Mouse (Mus musculus) limb, embryonic 15.5 days (tissue): ENCODE measurements around the gene Lgals3bp. TPM values are rescaled to one million over a fixed set of nuclear protein-coding genes. Genes with fewer than 3 reads are reported as not detected.
A peak's percentile ranks its signal among the peaks of the same experiment; 100 is the strongest.

Source experiments
- ATAC-seq: fragments of 200-750 bp; cut with Nextera tagmentation; 2 replicates; pipeline ENCODE4 v1.8.0; 2017; ENCODE audit warnings: low read depth, moderate TSS enrichment; ENCODE audit not compliant: insufficient number of reproducible peaks, low FRiP score, low TSS enrichment
- H3K27ac ChIP-seq: fragments of 300-500 bp; sonication (generic); 2 replicates; pipeline ENCODE4 v1.5.1; 2015; ENCODE audit warnings: moderate library complexity, mild to moderate bottlenecking, inconsistent platforms
- H3K27me3 ChIP-seq: fragments of 300-500 bp; sonication (generic); 2 replicates; pipeline ENCODE4 v1.6.1; 2015; ENCODE audit warnings: inconsistent platforms
- H3K36me3 ChIP-seq: fragments of 300-500 bp; sonication (generic); 2 replicates; pipeline ENCODE4 v1.6.1; 2015; ENCODE audit warnings: inconsistent platforms
- H3K4me1 ChIP-seq: fragments of 300-500 bp; sonication (generic); 2 replicates; pipeline ENCODE4 v1.6.1; 2015; ENCODE audit warnings: inconsistent platforms
- H3K4me2 ChIP-seq: fragments of 300-500 bp; sonication (generic); 2 replicates; pipeline ENCODE4 v1.6.1; 2015; ENCODE audit warnings: mild to moderate bottlenecking, inconsistent platforms
- H3K4me3 ChIP-seq: fragments of 300-500 bp; sonication (generic); 2 replicates; pipeline ENCODE4 v1.5.1; 2015; ENCODE audit warnings: mild to moderate bottlenecking, inconsistent platforms
- H3K9ac ChIP-seq: fragments of 300-500 bp; sonication (generic); 2 replicates; pipeline ENCODE4 v1.6.1; 2015; ENCODE audit warnings: inconsistent platforms
- H3K9me3 ChIP-seq: fragments of 300-500 bp; sonication (generic); 2 replicates; pipeline ENCODE4 v1.6.1; 2016; ENCODE audit warnings: inconsistent platforms
- WGBS: fragments of 180-500 bp; shearing (Covaris S2); methylation state at CpG from one replicate; pipeline ENCODE4 v1.1.7; 2015; 5-methylcytosine and 5-hydroxymethylcytosine counted together
- polyA plus RNA-seq: library from polyadenylated mRNA; unstranded; fragments of >200 nt; fragmentation: Nextera tagmentation; extraction: Ambion mirVana; gene quantifications from 2 replicates; pipeline ENCODE4 v1.2.1, GENCODE M21; 2015

The Lgals3bp gene
- polyA plus RNA-seq, 1 experiment from 2014 or later = 8.0 TPM

DNA sequence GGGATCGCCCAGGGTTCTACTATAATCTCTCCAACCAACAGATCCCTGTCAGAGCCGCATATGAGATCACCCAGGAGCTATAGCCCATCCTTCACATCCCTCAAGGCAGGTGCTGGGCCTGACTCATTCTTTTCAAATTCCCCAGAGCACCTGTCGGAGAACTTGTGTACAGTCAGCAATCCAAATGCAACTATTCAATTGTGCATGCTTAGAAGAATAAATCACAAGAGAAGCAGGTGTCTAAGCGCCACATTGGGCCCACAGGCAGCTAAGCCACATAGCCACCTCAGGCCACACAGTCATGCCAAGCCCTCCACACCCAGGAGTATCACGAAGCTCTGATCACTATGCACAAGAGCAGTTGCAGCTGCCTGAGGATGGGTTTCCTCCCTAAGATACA is 52.4 kb downstream of the Lgals3bp start:
- no peak for ATAC-seq
- H3K4me3 ChIP-seq = no peak overlapping the region
- H3K4me2 ChIP-seq = no peak overlapping the region
- H3K27ac ChIP-seq = peak overlapping the region; percentile 68; the same call in 1 of the 2 replicates
- no peaks in the 10 kb centered on the region for H3K27me3 ChIP-seq
- H3K9me3 ChIP-seq = no peaks in the 10 kb centered on the region
- no peak overlapping the region for H3K9ac ChIP-seq
- WGBS = 80% methylated on average over 5 of the region's 5 CpGs
- 0 out of 2 replicates have a peak, but pooled peaks cover 14% of the 10 kb centered on the region for H3K36me3 ChIP-seq
- H3K4me1 ChIP-seq = peaks cover 89% of the 10 kb centered on the region

DNA sequence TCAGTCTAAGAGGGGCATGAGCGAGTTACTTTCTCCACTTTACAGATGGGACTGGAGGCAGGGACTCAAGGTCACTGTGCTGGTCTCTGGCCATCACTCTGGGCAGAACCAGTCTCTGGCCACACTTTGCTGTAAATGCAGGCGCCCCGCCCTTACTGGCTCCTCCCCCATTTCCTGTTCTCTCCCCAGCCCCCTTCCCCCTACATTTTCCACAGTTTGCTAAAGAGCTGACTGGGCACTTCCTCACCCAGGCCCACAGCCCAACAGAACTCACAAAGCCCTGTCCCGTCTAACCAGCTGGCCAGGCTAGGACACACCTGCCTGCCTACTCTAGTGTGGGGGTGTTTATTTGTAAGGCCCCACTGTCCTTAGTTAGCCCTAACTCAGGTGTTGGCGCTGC is 53.0 kb downstream of the Lgals3bp start:
- H3K27me3 ChIP-seq = no peaks in the 10 kb centered on the region
- H3K4me2 ChIP-seq = no peak overlapping the region
- ATAC-seq = peak; percentile 21; the same call in 1 of the 2 replicates
- no peak overlapping the region for H3K4me3 ChIP-seq
- 0 out of 2 replicates have a peak, but pooled peaks cover 14% of the 10 kb centered on the region for H3K36me3 ChIP-seq
- 39% methylated on average over 5 of the region's 5 CpGs for WGBS
- no peaks in the 10 kb centered on the region for H3K9me3 ChIP-seq
- H3K4me1 ChIP-seq = peaks cover 89% of the 10 kb centered on the region
- H3K9ac ChIP-seq = no peak overlapping the region
- H3K27ac ChIP-seq = peak overlapping the region; percentile 68

DNA sequence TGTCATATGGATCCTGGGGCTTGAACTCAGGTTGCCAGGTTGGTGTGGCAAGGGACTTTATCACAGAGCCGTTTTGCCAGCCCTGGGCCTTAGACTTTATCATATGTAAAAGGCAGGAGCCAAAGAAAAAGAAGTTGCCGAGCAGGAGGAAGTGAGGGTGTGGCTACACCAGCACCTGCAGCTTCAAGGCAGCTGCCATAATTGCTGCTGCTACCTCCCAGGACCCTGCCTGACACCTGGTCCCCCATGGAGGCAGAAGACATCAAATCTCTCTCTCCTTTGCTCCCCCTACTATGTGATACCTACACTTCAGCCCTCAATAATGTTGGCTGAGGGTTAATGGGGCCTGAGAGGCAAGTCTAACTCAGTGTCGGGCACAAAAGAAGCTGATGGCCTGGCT is 53.5 kb downstream of the Lgals3bp start:
- H3K4me2 ChIP-seq = no peak overlapping the region
- H3K4me3 ChIP-seq = no peak overlapping the region
- no peak overlapping the region for H3K9ac ChIP-seq
- H3K4me1 ChIP-seq = peaks cover 89% of the 10 kb centered on the region
- 43% methylated on average over 3 of the region's 3 CpGs for WGBS
- no peaks in the 10 kb centered on the region for H3K27me3 ChIP-seq
- no peak for ATAC-seq
- 0 out of 2 replicates have a peak, but pooled peaks cover 14% of the 10 kb centered on the region for H3K36me3 ChIP-seq
- no peaks in the 10 kb centered on the region for H3K9me3 ChIP-seq
- H3K27ac ChIP-seq = peak overlapping the region; percentile 68

DNA sequence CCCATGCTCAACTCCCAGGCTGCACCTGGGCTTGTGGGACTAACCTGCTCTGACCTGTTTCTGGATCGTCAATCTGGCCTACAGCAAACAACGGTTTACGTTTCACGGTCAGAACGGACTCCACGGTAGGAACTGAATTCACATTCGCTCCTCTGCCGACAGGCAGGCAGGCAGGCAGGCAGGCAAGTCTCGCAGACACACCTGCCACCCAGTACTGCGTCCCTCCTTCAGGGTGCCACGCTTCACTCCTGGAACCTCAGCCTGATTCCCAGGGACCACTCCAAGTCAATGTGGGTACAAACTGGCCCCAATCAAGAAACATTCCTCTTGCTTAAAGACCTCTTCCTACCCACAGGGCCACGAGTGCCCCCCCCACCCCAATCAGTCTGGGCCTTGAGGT is 54.0 kb downstream of the Lgals3bp start:
- H3K27ac ChIP-seq = no peak overlapping the region
- WGBS = 72% methylated on average over 12 of the region's 12 CpGs
- no peaks in the 10 kb centered on the region for H3K9me3 ChIP-seq
- 0 out of 2 replicates have a peak, but pooled peaks cover 16% of the 10 kb centered on the region for H3K36me3 ChIP-seq
- no peaks in the 10 kb centered on the region for H3K27me3 ChIP-seq
- H3K4me3 ChIP-seq = no peak overlapping the region
- H3K9ac ChIP-seq = no peak overlapping the region
- ATAC-seq = no peak
- H3K4me2 ChIP-seq = no peak overlapping the region
- peaks cover 87% of the 10 kb centered on the region for H3K4me1 ChIP-seq

DNA sequence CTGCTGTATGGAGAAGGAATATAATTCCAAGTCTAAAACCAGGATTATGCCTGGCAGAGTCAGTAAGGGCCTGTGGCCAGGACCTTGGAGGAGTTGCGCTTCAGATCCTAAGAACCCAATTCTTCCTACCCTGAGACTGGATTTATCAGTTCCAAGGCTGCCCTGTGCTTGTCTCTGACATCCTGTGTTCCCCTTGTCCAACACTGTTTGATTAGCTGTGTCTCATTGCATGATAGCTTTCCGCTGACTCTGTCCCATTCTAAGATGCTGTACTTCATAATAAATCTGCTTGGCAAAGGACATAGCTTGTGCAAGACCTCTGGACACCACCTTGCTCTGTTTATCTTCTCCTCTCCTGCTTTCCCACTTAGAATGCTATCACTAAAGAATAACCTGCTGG is 54.5 kb downstream of the Lgals3bp start:
- H3K27me3 ChIP-seq = no peaks in the 10 kb centered on the region
- peak overlapping the region; percentile 30; the same call in 1 of the 2 replicates for H3K27ac ChIP-seq
- H3K4me2 ChIP-seq = no peak overlapping the region
- 85% methylated on average over 2 of the region's 2 CpGs for WGBS
- H3K4me3 ChIP-seq = no peak overlapping the region
- no peak for ATAC-seq
- no peak overlapping the region for H3K9ac ChIP-seq
- 0 out of 2 replicates have a peak, but pooled peaks cover 16% of the 10 kb centered on the region for H3K36me3 ChIP-seq
- peaks cover 87% of the 10 kb centered on the region for H3K4me1 ChIP-seq
- H3K9me3 ChIP-seq = no peaks in the 10 kb centered on the region

DNA sequence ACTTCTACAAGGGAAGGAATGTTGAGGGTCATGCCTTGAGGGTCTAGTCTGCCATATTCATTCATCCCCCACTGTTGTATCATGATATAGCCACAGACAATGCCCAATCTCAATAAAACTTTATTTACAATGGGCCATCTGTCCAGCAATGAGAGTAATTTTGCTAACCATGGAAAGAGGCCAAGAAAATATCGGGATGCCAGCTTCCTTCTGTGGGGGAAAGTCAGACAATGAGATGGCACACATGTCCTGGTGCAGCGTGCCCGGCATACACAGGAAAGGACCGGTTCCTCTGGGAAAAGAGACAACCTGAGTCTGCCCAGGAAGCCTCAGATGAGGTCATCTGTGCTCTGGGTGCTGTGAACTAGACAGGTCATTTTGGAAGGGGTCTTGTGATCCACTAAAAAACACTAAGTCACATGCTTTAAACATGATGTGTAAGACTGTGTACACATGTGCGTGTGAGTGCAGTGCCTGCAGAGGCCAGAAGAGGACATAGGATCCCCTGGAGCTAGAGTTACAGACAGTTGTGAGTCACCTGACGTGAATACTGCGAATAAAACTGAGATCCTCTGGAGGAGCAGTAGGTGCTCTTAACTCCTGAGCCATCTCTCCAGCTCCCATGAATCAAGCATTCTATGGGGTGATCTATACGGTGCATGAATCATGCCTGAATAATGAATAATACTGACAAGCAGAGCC is 55.3 kb downstream of the Lgals3bp start:
- Histone ChIP-seq H3K27me3 (no peaks in the 10 kb centered on the region), H3K4me3 (no peak overlapping the region), H3K4me1 (peaks cover 88% of the 10 kb centered on the region), H3K27ac (0 out of 2 replicates have a peak overlapping the region, but pooled peaks have one; percentile 30), H3K9ac (no peak overlapping the region), H3K36me3 (0 out of 2 replicates have a peak, but pooled peaks cover 14% of the 10 kb centered on the region), H3K4me2 (no peak overlapping the region), H3K9me3 (no peaks in the 10 kb centered on the region)
- ATAC-seq = no peak
- WGBS = 77% methylated on average over 8 of the region's 8 CpGs

DNA sequence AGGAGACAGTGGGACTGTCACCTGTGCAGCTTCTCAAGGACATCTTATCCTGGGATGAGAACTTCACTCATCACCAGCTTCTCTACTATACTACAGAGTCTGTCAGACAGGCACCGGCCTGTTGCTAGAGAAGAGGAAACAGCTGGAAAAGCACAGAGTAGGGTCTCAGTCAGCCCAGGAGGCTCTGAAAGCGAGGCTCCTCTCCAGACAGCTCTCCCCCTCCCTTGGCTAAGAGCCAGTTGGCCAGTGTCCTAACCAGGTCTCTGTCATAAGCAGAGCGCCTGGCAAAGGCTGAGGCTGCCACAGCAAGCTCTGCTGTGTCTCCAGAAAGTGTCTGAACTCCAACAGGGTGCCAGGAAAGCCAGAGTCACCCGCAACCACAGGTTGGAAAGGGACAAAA is 56.2 kb downstream of the Lgals3bp start:
- no peak overlapping the region for H3K4me3 ChIP-seq
- no peak overlapping the region for H3K4me2 ChIP-seq
- H3K4me1 ChIP-seq = peaks cover 84% of the 10 kb centered on the region
- H3K9me3 ChIP-seq = no peaks in the 10 kb centered on the region
- 36% methylated on average over 4 of the region's 4 CpGs for WGBS
- H3K27me3 ChIP-seq = no peaks in the 10 kb centered on the region
- H3K9ac ChIP-seq = no peak overlapping the region
- H3K27ac ChIP-seq = no peak overlapping the region
- ATAC-seq = no peak
- peaks cover 8% of the 10 kb centered on the region; the same call in 1 of the 2 replicates for H3K36me3 ChIP-seq

DNA sequence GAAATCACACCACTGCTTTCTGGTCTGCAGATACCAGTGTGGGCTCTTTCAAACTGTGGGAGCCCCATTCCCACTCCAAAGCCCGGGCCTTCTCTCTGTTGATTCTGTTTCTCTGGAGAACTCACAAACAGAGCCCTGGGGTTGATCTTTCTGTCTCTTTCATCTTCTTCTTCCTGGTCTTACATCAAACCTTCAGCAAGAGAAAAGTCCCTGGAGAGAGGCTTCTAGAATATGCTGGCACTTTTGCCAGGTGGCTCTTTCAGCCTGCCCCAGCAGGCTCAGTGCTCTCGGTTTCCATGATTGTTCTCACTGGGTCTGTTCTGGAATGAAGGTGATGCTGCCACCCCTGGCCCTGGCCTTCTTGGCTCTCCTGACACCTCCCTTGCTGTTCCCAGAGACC is 58.3 kb downstream of the Lgals3bp start:
- peaks cover 64% of the 10 kb centered on the region for H3K4me1 ChIP-seq
- ATAC-seq = no peak
- whole genome bisulfite sequencing = 72% methylated on average over 2 of the region's 2 CpGs

More for the DNA sequence above, 58.3 kb downstream of the Lgals3bp start:
- H3K9me3 ChIP-seq = no peaks in the 10 kb centered on the region
- H3K27ac ChIP-seq = peak overlapping the region; percentile 2; the same call in 1 of the 2 replicates
- H3K9ac ChIP-seq = no peak overlapping the region
- no peak overlapping the region for H3K4me3 ChIP-seq
- H3K27me3 ChIP-seq = no peaks in the 10 kb centered on the region
- no peak overlapping the region for H3K4me2 ChIP-seq
- peaks cover 14% of the 10 kb centered on the region; the same call in 1 of the 2 replicates for H3K36me3 ChIP-seq

Other genes starting within 250 kb of the Lgals3bp start
- gene Cyth1, start 153.5 kb downstream of the Lgals3bp start, polyA plus RNA-seq = 16.1 and 16.2 TPM in 2 replicates
- gene Usp36, start 111.8 kb downstream of the Lgals3bp start, polyA plus RNA-seq = 21.0 and 21.3 TPM in 2 replicates
- 1.2 and 1.5 TPM in 2 replicates for gene Cep295nl, start 59.6 kb downstream of the Lgals3bp start, polyA plus RNA-seq
- 140 and 168 TPM in 2 replicates for gene Timp2, start 46.4 kb downstream of the Lgals3bp start, polyA plus RNA-seq
- gene Cant1, start 17.0 kb upstream of the Lgals3bp start, polyA plus RNA-seq = 29.3 and 30.6 TPM in 2 replicates
- gene C1qtnf1, start 26.1 kb upstream of the Lgals3bp start, polyA plus RNA-seq = 12.1 and 14.8 TPM in 2 replicates
- gene Engase, start 74.7 kb upstream of the Lgals3bp start, polyA plus RNA-seq = 6.1 and 6.6 TPM in 2 replicates